Mouse (Mus musculus): ENCODE measurements around the gene Draxin. TPM values are rescaled to one million over a fixed set of nuclear protein-coding genes. Genes with fewer than 3 reads are reported as not detected.

Gene Draxin
- total and polyA plus RNA-seq, 3 experiments = 0.04 TPM; not detected in 2

DNA sequence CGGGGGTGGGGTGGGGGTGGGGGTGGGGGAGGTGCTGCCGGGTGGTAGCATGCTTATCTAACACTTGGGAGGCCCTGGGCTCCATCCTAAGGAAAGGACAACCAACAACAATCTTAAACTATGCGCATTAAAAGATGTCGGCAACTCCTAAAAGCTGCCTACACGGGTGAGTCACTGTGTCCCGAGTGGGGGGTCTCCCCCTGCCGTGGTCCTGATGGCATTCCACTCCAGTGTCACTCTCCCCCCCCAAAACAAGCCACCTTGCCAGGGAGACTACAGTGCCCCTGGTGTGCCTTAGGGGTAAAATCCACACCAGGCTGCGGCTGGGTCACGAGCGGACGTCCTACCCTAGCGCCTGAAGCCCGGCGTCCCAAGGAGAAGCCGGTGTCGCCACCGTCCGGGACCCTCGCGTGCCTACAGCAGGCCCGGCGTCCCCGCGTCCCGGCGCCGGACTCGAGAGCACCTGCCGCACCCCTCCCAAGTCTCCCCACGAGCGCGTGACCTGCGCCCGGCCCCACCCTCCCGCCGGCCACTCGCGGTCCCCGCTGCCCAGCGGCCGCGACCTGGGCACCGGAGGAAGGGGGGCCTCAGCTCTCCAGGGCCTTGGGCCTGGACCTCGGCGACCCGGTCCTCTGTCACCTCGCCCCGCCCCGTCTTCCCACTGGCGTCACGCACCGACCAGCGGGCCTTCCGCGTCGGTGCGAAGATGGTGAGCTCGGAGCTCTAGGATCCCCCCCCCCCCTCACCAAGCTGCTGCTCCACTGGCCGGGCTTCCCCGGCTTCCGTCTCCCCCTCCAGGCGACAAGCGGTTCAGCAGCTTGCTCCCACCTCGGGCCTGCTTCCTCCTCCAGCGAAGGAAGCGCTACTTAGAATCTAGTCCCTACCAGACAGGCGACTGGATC is 21.0 kb upstream of the Draxin start, which contains the start of gene Fbxo6 (continued):
- TF ChIP-seq NRF1 (IDR thresholded peaks at IDR 0.05; ENCODE audit: low read depth, low read length) = peak; percentile 40; the same call in 1 of the 2 replicates
- peak; percentile 50; the same call in 1 of the 2 replicates for TF ChIP-seq TCF12 (IDR thresholded peaks at IDR 0.05; ENCODE audit: low read depth, low read length)
- 0 out of 2 replicates have a peak, but pooled peaks have one; percentile 52 for TF ChIP-seq KAT2A (IDR thresholded peaks at IDR 0.05; ENCODE audit: insufficient replicate concordance, low read length)
- TF ChIP-seq ZC3H11A (IDR thresholded peaks at IDR 0.05; ENCODE audit: low read depth, low read length) = no peak
- peak; percentile 54; the same call in 1 of the 2 replicates for TF ChIP-seq BHLHE40 (IDR thresholded peaks at IDR 0.05; ENCODE audit: low read depth, low read length)
- TF ChIP-seq MEF2A (IDR thresholded peaks at IDR 0.05; ENCODE audit: borderline replicate concordance, low read depth, low read length) = peak; percentile 34
- no peak for TF ChIP-seq TBP (conservative IDR thresholded peaks at IDR 0.05; ENCODE audit: low read depth, low read length)
- peak; percentile 81 for TF ChIP-seq ZMIZ1 (IDR thresholded peaks at IDR 0.05; ENCODE audit: low read depth, low read length)
- TF ChIP-seq ZNF384 (IDR thresholded peaks at IDR 0.05; ENCODE audit: low read depth, low read length) = no peak
- peak; percentile 57; the same call in 1 of the 2 replicates for TF ChIP-seq CHD2 (IDR thresholded peaks at IDR 0.05; ENCODE audit: low read length)
- peak; percentile 55; the same call in 1 of the 2 replicates for TF ChIP-seq RCOR1 (conservative IDR thresholded peaks at IDR 0.05; ENCODE audit: low read depth, low read length)
- TF ChIP-seq MAZ (IDR thresholded peaks at IDR 0.05; ENCODE audit: low read depth, low read length) = peak; percentile 96
- peak; percentile 47 for TF ChIP-seq RAD21 (IDR thresholded peaks at IDR 0.05; ENCODE audit: low read depth, low read length)
- TF ChIP-seq E2F4 (IDR thresholded peaks at IDR 0.05; ENCODE audit: insufficient replicate concordance, low read depth, low read length) = no peak
- TF ChIP-seq SIN3A (IDR thresholded peaks at IDR 0.05; ENCODE audit: low read length) = peak; percentile 71; the same call in 1 of the 2 replicates
- peak; percentile 86 for TF ChIP-seq ELF1 (IDR thresholded peaks at IDR 0.05; ENCODE audit: low read depth, low read length)
- peak; percentile 66; the same call in 1 of the 2 replicates for TF ChIP-seq CHD1 (IDR thresholded peaks at IDR 0.05; ENCODE audit: low read depth, low read length)
- TF ChIP-seq PAX5 (IDR thresholded peaks at IDR 0.05; ENCODE audit: low read length) = no peak
- no peak for TF ChIP-seq USF2 (conservative IDR thresholded peaks at IDR 0.05; ENCODE audit: low read depth, low read length)

DNA sequence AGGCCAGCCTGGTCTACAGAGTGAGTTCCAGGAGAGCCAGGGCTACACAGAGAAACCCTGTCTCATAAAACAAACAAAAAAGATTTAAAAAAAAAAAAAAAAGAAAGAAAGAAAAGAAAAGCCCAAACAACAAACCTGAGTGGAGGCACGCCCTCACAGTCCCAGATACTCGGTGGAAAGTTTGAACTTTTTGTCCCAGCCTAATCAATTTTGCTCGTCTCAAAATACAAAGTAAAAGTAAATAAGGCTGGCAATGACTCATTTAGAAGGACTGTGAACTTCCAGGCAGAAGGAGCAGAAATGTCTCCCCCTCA is 20.4 kb upstream of the Draxin start:
- Histone ChIP-seq H3K4me3 (replicated peaks in 1 of 3; ENCODE audit: low read depth in 2 of 3, low read length in 2 of 3, poor library complexity in 1 of 3) (peak overlapping the region; percentile 76 to 82 (median 77)), H3K79me2 (replicated peaks; ENCODE audit: control insufficient read depth, extremely low read depth, insufficient read depth, poor library complexity, severe bottlenecking) (no peaks in the 10 kb centered on the region), H3K27me3 (replicated peaks) (no peaks in the 10 kb centered on the region), H3K9me3 (replicated peaks; ENCODE audit: low read length) (no peaks in the 10 kb centered on the region), H3K9ac (ENCODE audit: insufficient read depth, low read depth) (peak overlapping the region; percentile 69), H3K4me1 (ENCODE audit: control insufficient read depth in 1 of 2, insufficient read depth in 2 of 2) (peaks cover 0 to 5% of the 10 kb centered on the region in 2 experiments; a peak in 2 of 4 replicates), H3K4me2 (ENCODE audit: insufficient read depth, low read depth, poor library complexity, severe bottlenecking) (peak overlapping the region; percentile 78), H3K27ac (ENCODE audit: insufficient read depth, low read depth) (no peak overlapping the region), H3K36me3 (replicated peaks in 1 of 2; ENCODE audit: control insufficient read depth in 1 of 2, insufficient read depth in 1 of 2, low read length in 1 of 2) (peaks cover 26 to 47% of the 10 kb centered on the region in 2 experiments)
- no peak for TF ChIP-seq ZNF384 (IDR thresholded peaks at IDR 0.05; ENCODE audit: low read depth, low read length)
- TF ChIP-seq JUN (IDR thresholded peaks at IDR 0.05; ENCODE audit: insufficient read depth, low read depth, low read length) = no peak
- no peak for TF ChIP-seq POLR2A (IDR thresholded peaks at IDR 0.05; ENCODE audit: low read depth, low read length)
- no peak for TF ChIP-seq RAD21 (IDR thresholded peaks at IDR 0.05; ENCODE audit: low read depth, low read length)
- TF ChIP-seq ELF1 (IDR thresholded peaks at IDR 0.05; ENCODE audit: low read depth, low read length) = no peak
- TF ChIP-seq MAZ (IDR thresholded peaks at IDR 0.05; ENCODE audit: low read depth, low read length) = no peak
- no peak for TF ChIP-seq MAX (IDR thresholded peaks at IDR 0.05; ENCODE audit: low read length)
- no peak for TF ChIP-seq JUND (conservative IDR thresholded peaks at IDR 0.05; ENCODE audit: low read depth, low read length)
- no peak for TF ChIP-seq NELFE (IDR thresholded peaks at IDR 0.05; ENCODE audit: low read depth, low read length)
- TF ChIP-seq GABPA (IDR thresholded peaks at IDR 0.05; ENCODE audit: insufficient replicate concordance, low read depth, low read length) = no peak
- no peak for TF ChIP-seq SIN3A (IDR thresholded peaks at IDR 0.05; ENCODE audit: low read length)
- TF ChIP-seq IRF4 (IDR thresholded peaks at IDR 0.05; ENCODE audit: low read depth, low read length) = no peak
- no peak for TF ChIP-seq ZMIZ1 (IDR thresholded peaks at IDR 0.05; ENCODE audit: low read depth, low read length)
- TF ChIP-seq CTCF (conservative IDR thresholded peaks at IDR 0.05 in 1 of 2, IDR thresholded peaks at IDR 0.05 in 1 of 2; ENCODE audit: low read depth in 2 of 2, low read length in 2 of 2) = no peak
- no peak for TF ChIP-seq RCOR1 (conservative IDR thresholded peaks at IDR 0.05; ENCODE audit: low read depth, low read length)
- no peak for TF ChIP-seq TCF12 (IDR thresholded peaks at IDR 0.05; ENCODE audit: low read depth, low read length)
- TF ChIP-seq POLR2AphosphoS2 (IDR thresholded peaks at IDR 0.05; ENCODE audit: low read depth, low read length) = no peak
- no peak for TF ChIP-seq MEF2A (IDR thresholded peaks at IDR 0.05; ENCODE audit: borderline replicate concordance, low read depth, low read length)
- TF ChIP-seq EP300 (IDR thresholded peaks at IDR 0.05; ENCODE audit: low read length) = no peak
- in situ Hi-C loops (cut with MboI; ENCODE audit: low pct_ligation_motif_present, low pct_unique_long_range_greater_than_20kb, low sequenced_read_pairs) (loop anchor here (5.0 to 25.0 kb wide), 3 partner anchors 34 to 461 kb away; partner anchors contain the start of gene Masp2), dilution Hi-C loops (cut with MboI; ENCODE audit: extremely low pct_ligation_motif_present, extremely low pct_unique_long_range_greater_than_20kb, low sequenced_read_pairs) (no loop called here)
- DNase-seq (ENCODE audit: extremely low read depth) = no peak
